Mouse (Mus musculus): ENCODE results near the gene Trim3.

DNA sequence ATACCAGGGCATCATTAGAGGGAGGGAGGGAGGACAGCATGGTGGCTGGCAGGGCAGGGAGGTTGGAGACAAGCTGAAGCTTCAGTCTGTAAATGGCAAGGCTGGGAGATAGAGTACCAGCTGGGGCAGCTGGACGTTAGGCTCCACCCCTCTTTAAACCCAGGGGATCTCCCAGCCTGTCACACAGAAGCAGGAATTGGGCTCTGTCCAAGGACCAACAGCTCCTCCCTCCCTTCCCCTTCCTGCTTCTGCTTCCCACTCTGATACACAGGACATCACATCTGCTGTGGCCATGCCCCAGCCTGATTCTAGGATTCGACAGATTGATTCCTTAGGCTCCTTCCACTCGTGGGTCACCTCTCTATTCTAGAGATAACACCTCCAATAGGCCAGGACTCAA lies 4.7 kb downstream of the Trim3 start:
- TF ChIP-seq CTCF (IDR thresholded peaks at IDR 0.05; ENCODE audit: control insufficient read depth, insufficient read depth, low read length) (no peak), POLR2A (IDR thresholded peaks at IDR 0.05; ENCODE audit: borderline replicate concordance, control insufficient read depth, low read depth, low read length) (no peak)

Data from bone marrow, adult 2 months (tissue).